Mouse (Mus musculus) gastrocnemius, adult 2 months (tissue): ENCODE measurements around the gene Rbpms2. TPM values are rescaled to one million over a fixed set of nuclear protein-coding genes. Genes with fewer than 3 reads are reported as not detected.

Experiments
- DNase-seq: peaks from one replicate; pipeline ENCODE4 v3.0.0; 2022
- H3K27ac ChIP-seq: fragments of 200-600 bp; 2 replicates; pipeline ENCODE4 v1.8.1; 2022; ENCODE audit warnings: mild to moderate bottlenecking
- H3K4me3 ChIP-seq: fragments of 200-600 bp; 2 replicates; pipeline ENCODE4 v1.8.1; 2022; ENCODE audit warnings: mild to moderate bottlenecking, moderate library complexity
- CTCF ChIP-seq: fragments of 200-600 bp; IDR thresholded peaks from 2 replicates; pipeline ENCODE4 v1.8.1; 2022; ENCODE audit warnings: antibody characterized with exemption, mild to moderate bottlenecking, moderate library complexity
- intact Hi-C: fragments of 180-260 bp; cut with DNase I; formaldehyde crosslinking; loops from one replicate; pipeline ENCODE4 v1.15.1; 2025
- total RNA-seq, 2 experiments: library from RNA; stranded (reverse); gene quantifications; 2 replicates each; pipeline ENCODE4 v1.2.3; 2021

Gene Rbpms2
- total RNA-seq, 2 experiments from 2014 or later = 0.99 to 1.8 TPM

- H3K4me3 ChIP-seq = no peak overlapping the region
- TF ChIP-seq CTCF = no peak
- no peak for DNase-seq
- intact Hi-C loops = no loop called here
- H3K27ac ChIP-seq = no peak overlapping the region
Observed at GRCm38 (mm10) chr9:65600951-65601350, 28.5 kb upstream of the Rbpms2 start.

GRCm38 (mm10) chr9:65603401-65604102 lies 25.9 kb upstream of the Rbpms2 start:
- intact Hi-C loops = no loop called here
- Histone ChIP-seq H3K4me3 (no peak overlapping the region), H3K27ac (no peak overlapping the region)
- DNase-seq = no peak
- TF ChIP-seq CTCF = peak; percentile 59

- Histone ChIP-seq H3K4me3 (no peak overlapping the region), H3K27ac (no peak overlapping the region)
- TF ChIP-seq CTCF = peak; percentile 79
- peak; percentile 62 for DNase-seq
- intact Hi-C loops = loop anchor here (1.0 to 5.0 kb wide), 2 partner anchors 59 to 247 kb away; no protein-coding TSS in a partner anchor
Observed at GRCm38 (mm10) chr9:65605471-65606136, 23.8 kb upstream of the Rbpms2 start.

- H3K4me3 ChIP-seq = no peak overlapping the region
- intact Hi-C loops = loop anchor here (5.0 kb wide), 1 partner anchor 246 kb away; no protein-coding TSS in a partner anchor
- no peak for TF ChIP-seq CTCF
- peak overlapping the region; percentile 46; the same call in 1 of the 2 replicates for H3K27ac ChIP-seq
- no peak for DNase-seq
Observed at GRCm38 (mm10) chr9:65606321-65607109, 22.9 kb upstream of the Rbpms2 start.

GRCm38 (mm10) chr9:65607120-65607519 lies 22.3 kb upstream of the Rbpms2 start:
- no peak overlapping the region for H3K4me3 ChIP-seq
- no peak for DNase-seq
- no peak for TF ChIP-seq CTCF
- H3K27ac ChIP-seq = no peak overlapping the region
- intact Hi-C loops = loop anchor here (5.0 kb wide), 1 partner anchor 245 kb away; no protein-coding TSS in a partner anchor

GRCm38 (mm10) chr9:65611969-65612486 lies 17.4 kb upstream of the Rbpms2 start:
- H3K27ac ChIP-seq = no peak overlapping the region
- intact Hi-C loops = no loop called here
- DNase-seq = no peak
- TF ChIP-seq CTCF = no peak
- H3K4me3 ChIP-seq = no peak overlapping the region

- intact Hi-C loops = no loop called here
- TF ChIP-seq CTCF = no peak
- no peak overlapping the region for H3K27ac ChIP-seq
- H3K4me3 ChIP-seq = no peak overlapping the region
- DNase-seq = no peak
Observed at GRCm38 (mm10) chr9:65613098-65613497, 16.4 kb upstream of the Rbpms2 start.

GRCm38 (mm10) chr9:65619311-65619710 lies 10.1 kb upstream of the Rbpms2 start:
- intact Hi-C loops = no loop called here
- no peak for DNase-seq
- Histone ChIP-seq H3K4me3 (no peak overlapping the region), H3K27ac (no peak overlapping the region)
- TF ChIP-seq CTCF = no peak

- H3K4me3 ChIP-seq = no peak overlapping the region
- intact Hi-C loops = no loop called here
- no peak for DNase-seq
- TF ChIP-seq CTCF = no peak
- H3K27ac ChIP-seq = no peak overlapping the region
Observed at GRCm38 (mm10) chr9:65621196-65621595, 8.3 kb upstream of the Rbpms2 start.

- TF ChIP-seq CTCF = no peak
- no peak overlapping the region for H3K27ac ChIP-seq
- no peak for DNase-seq
- intact Hi-C loops = no loop called here
- no peak overlapping the region for H3K4me3 ChIP-seq
Observed at GRCm38 (mm10) chr9:65621666-65622065, 7.8 kb upstream of the Rbpms2 start.

- no peak for DNase-seq
- no peak overlapping the region for H3K27ac ChIP-seq
- intact Hi-C loops = no loop called here
- TF ChIP-seq CTCF = no peak
- no peak overlapping the region for H3K4me3 ChIP-seq
Observed at GRCm38 (mm10) chr9:65622826-65623225, 6.6 kb upstream of the Rbpms2 start.

- TF ChIP-seq CTCF = no peak
- no peak for DNase-seq
- H3K4me3 ChIP-seq = no peak overlapping the region
- intact Hi-C loops = no loop called here
- no peak overlapping the region for H3K27ac ChIP-seq
Observed at GRCm38 (mm10) chr9:65624266-65624665, 5.2 kb upstream of the Rbpms2 start.
